Mouse (Mus musculus) R1 (cell line): ENCODE data around the gene Klhl8.

ENCODE experiments used
- DNase-seq: peaks from one replicate; pipeline ENCODE4 v3.0.0-alpha.2; 2018; ENCODE audit warnings: low read depth, low spot score

Klhl8 gene

DNA sequence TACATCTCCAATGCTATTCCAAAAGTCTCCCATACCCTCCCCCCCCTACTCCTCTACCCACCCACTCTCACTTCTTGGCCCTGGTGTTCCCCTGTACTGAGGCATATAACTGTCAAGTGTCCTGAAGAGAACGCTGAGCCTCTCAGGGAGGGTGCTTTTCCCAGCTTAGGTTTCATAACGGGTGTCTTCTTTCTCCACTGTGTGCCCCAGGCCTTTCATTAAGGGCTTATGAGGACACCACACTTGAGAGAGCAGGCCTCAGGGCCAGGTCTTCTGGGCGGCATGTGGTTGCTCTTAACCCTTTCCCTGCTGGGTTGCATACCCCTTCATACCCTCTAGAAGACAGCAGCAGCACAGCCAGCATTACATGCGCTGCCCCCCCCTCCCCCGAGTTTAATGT, 64.5 kb downstream of the Klhl8 start:
- no peak for DNase-seq

DNA sequence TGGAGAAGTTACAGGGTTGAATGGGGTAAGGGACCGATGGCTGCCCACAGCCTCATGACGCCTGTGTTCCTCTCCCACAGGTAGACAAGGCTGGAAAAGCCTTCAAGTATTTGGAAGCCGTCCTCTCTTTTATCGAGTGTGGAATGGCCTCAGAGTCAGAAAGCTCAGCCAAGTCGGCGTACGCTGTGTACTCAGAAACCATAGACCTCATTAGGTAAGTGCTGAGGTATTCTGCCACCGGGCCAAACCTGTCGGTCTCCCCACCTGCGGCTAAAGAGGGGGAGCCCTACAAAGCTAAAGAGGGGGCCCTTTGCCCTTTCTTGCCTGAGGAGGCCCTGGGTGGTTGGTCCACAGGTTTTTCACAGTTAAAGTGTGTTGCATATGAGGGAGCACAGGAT, 64.9 kb downstream of the Klhl8 start:
- no peak for DNase-seq

DNA sequence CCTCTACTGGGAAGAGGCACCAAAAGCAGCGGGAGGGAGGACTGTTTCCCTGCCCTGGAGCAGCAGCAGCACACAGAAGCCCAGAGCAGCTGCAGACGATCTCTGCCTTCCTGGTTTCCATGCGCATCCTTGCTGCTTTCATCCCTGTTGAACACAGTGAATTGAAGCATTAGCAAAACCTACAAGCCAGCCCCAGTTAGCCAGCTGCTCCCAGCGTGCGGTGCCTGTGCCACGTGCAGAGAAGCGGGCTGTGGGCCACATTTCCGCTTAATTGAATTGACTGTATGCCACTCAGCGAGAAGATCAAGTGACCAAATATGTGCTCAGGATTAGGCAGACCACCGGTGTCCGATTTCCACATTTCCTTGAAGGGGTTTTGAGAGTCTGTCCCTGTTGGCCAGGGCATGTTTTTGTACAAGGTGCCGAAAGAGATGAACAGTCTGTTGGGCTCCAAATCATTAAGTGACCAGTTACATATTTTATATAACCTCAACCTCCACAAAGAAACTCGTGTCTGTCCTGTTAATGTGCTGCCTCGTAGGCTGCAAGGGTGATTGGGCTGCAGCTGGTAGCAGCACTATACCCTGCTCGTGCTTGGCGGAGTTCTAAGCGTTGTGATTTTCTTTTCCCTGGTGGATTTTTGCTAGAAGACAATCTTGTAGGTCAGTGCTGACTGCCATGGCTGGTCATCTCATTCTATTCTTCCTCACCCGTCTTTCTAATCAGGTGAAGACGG, 65.5 kb downstream of the Klhl8 start:
- no peak for DNase-seq

DNA sequence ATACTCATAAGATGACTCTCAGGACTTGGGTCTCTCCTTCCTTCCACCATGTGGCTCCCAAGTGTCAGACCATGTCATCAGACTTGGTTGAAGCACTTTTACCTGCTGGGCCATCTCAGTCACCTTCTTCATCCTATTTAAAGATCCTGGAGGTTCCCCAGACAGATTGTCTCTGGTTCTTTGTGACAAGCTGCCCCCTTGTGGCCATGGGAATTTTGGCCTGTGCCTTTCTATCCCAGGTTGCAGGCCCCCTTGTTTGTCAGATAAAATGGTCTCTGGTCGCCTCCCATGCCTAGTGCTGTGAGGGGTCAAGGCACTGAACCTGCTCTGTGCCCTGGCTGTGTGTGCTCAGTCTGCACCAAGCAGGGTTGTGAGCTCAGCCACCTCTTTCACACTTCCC, 67.1 kb downstream of the Klhl8 start:
- DNase-seq: peak; percentile 71

DNA sequence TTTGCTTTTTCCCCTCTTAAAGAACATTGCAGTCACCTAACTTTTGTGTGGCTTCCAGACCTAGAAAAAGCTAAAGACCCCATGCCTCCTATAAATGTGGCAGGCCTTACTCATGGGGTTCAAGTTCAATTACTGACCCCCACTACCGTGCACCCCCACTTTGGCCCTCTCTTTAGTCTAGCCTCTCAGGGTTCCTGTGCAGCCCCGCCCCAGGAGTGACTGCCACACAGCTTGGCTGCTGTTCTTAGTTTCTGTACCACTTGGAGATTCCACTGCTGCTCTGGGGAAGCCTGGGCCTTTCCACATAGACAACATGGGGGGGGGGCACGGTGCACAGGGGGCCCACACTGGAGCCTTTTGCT, 71.8 kb downstream of the Klhl8 start:
- DNase-seq: no peak

DNA sequence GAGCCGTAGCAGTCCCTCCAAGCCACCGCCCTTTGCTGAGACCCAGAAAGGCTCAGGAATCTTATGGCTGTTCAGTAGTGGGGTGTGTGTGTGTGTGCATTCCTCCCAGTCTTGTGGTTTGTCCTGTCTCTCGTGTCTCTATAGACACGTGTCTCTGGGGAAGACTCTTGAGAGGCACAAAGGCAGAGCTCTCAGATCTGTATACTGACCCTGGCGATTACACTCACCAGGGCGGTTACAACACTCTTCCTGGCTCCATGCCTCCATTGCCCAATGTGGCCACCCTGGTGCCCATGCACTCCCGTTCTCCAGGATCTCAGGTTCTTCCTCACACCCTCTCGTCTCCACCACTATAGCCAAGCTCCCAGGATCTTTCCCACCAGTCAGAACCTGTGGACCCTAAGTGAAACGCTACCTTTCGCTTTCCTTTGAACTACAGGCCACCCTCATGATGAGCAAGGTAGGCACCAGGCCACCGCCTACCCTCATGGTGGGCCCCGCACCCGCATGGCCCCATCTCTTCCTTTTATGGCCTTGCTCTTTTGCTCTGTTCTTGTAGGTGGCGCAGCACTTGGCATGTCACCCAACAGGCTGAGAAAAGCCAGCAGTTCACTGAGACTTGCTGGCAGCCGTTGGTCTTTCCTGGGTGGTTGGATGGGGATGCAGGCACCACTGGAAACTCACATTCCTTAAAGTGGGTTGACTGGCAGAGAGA, 72.4 kb downstream of the Klhl8 start:
- DNase-seq: peak; percentile 66

DNA sequence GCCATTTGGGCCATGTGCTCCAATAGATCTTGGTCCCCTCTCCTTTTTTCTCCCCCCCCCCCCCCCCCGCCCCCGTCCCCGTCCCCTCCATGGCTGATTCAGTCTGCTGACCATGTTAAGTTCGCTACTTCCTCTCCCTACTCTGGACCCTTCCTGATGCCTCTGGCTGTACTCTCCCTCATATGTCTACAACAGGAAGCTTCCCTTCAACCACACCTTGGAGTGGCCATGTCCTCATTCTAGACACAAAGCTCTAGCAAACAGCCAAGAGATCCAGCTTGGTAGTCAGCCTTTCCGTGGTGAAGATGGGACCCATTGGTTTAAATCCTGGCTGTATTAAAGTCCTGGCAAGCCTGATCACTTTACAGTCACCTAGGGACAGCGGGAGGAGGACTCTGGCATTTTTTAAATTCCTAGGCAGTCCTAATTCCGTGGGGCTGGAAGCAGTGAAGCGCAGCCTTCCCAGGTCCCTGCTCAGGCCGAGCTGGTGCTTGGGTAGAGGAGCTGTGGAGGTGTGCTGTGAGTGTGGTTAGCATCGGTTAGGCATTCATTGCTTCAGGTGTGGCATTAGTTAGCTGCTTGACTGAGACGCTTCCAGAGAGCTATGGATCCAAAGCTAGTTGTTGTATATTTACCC, 74.8 kb downstream of the Klhl8 start:
- DNase-seq: peak; percentile 53

DNA sequence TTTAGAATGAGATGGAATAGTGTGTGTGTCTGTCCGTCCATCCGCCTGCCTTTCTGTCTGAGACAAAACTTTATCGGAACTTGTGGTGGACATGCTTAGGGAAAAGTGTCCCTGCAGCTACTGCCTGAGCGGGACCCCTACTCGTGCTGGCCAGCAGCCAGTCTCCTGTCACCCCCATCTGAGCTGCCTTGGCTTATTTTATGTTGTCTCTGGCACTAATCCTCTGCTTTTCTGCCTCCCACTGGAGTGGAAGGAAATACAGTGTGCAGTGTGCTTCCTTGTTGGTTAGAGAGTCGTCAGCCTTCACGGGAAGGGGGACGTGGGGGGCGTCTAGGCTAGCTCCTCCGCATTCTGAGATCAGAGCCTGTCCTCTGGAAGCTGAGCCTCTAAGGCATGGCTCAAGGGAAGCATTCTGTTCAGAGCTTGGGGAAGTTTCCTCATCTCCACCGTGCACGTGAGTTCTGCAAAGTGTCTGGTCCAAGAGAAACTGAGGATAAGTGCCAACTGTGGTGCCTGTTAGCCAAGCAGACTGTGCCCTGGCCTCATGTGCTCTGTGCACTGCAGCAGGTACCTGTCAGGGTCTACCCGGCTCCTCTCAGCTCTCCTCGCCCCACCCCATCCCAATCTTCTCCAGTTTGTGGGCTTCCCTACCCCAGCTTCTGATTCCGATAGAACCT, 75.5 kb downstream of the Klhl8 start:
- no peak for DNase-seq

DNA sequence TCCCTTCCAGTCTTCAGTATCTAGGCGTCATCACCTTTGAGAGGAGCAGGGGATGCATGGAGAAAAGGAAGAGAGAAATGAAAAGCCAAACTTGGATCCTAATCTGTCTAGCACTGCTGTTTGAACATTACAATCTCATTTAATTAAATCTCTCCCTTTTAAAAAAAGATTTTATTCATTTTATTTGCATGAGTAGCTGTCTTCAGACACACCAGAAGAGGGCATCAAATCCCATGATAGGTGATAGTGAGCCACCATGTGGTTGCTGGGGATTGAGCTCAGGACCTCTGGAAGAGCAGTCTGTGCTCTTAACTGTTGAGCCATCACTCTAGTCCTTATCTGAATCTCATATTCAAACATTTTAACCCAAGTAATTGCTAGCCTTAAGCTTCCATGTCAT, 80.2 kb downstream of the Klhl8 start:
- no peak for DNase-seq

DNA sequence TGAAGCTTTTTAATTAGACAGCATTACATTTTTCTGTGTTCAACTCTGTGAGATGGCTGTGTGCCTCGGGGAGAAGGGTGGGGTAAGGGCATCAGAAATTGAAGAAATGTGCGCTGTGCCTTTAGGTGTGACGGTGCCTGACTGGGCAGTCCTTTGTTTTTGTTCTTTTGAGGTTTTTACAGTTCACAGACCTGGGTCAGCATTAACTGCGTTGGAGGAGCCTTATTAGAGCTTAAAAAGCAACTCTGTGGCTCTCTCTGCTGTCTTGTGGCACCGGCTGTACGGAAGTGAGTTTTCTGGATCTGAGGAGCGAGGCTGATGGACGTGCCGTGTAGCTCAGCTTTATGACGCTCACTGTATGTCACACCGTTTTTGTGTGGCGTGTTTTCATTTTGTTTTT, 81.9 kb downstream of the Klhl8 start:
- DNase-seq: no peak

DNA sequence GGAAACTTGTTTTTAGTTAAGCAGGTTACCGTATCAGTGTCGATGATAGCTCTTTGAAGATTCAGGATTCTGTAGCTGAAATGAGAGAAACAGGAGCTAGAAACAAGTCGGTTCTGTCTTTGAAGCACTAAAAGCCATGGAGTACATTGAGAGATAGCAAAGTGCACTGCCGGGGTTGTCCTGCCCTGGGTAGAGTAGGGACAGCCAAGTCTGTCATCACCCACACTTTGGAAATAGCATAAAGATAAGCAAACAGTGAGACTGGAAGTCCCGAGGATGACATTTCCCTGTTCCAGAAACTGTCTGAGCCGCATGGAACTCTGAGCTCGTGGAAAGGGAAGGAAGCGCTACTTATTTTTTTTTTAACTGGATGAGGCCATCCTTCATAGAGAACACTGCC, 82.3 kb downstream of the Klhl8 start:
- DNase-seq: no peak

DNA sequence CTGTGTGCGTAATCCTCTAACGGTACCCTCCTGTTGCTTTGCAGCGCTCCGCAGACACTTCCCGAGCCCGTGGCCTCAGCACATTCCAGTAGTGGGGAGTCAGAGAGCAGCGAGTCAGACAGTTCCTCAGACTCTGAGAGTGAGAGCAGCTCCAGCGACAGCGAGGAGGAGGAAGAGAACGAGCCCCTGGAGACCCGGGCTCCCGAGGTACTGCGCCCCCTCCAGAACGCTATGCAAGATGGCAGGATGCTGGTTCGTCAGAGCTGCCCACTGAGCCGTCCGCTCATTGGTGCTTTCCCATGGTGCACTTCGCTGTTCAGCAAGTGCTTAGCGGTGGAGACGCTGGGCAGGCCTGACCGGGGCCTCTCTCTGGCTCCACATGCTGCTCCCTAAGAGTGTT, 82.8 kb downstream of the Klhl8 start:
- peak; percentile 76 for DNase-seq

DNA sequence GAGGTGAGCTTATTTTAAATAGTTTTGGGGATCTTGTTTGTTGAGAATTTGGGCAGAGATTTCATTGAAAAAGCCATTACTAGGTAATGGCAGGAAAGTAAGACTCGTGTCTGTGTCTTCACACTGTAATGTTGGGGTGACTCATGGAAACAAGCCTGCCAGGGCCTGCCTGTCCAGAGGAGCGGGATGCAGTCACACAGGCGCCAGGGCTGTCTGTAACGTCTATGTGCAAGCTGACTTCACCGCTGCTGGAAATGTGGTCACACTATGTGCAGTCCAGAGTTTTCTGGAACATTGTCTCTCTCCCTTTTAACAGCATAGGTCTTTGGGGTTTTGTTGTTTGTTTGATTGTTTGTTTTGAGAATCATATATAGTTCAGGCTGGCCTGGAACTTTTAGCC, 88.1 kb downstream of the Klhl8 start:
- no peak for DNase-seq

DNA sequence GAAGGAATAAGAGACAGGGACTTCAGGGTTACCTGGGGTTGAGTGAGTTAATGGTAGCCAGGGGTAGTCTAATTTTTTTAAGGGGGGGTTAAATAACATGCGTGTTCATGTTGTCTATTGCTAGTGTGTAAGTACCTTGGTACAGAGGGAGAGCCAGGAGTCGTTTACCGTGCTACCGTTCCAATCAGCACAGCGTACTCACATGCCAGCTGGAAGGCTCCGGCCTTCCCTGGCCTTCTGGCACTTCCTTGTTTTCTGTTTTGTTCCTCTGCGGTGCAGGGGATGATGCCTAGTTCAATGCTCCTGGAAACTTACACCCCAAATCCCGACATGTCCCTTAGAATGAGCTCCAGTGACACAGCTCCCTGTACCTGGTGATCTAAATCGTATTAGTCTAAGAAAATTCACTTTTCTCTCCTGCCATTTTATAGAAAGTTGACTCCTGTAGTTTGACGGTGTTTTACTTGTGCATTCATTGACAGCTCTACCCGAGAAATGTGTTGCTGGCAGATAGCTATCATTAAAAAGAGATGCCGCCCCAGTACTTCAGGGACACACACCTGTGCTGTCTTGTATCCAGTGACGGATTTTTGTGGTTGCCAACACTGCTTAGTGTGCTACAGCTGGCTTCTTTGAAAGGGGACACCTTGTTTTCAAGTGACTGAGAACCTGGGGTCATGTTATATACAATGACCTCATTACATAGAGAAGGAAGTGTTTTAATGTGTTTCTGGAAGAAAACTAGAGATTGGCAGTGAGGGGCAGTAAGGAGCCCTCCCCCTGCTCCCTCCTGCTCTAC, 89.4 kb downstream of the Klhl8 start:
- no peak for DNase-seq

DNA sequence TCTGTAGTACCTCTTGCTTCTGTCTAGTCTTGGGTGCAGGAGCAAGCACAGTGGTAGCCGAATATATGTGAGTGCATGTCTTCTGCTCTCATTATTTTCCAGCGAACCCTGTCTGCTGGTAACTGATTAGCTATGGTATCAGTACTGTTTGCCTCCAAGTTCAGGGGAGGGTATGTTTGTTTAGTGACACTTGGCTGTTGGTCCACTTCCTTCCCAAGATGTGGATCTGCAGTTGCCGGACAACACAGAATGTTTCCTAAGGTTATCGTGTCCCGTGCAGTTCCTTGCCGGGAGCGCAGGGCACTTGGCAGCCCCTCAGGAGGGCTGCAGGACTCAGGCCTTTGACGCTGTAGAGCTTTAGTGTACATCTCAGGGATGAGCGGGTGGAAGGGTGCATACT, 90.0 kb downstream of the Klhl8 start:
- DNase-seq: no peak

DNA sequence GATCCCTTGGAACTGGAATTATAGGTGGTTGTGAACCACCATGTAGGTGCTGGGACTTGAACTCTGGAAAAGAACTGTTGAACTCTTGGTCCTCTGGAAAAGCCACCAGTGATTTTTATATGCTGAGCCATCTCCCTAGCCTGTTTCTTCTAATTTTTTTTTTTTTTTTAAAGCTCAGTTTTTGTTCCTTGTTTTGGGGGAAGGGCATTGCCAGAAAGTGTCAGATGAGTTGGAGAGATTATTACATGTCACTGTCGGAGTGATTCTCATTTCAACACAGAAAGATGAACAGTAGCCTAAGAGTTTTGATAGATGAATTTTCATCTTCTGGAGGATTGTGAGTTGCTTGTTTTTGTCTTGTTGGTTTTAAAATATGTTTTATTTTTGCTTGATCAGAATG, 91.4 kb downstream of the Klhl8 start:
- no peak for DNase-seq

DNA sequence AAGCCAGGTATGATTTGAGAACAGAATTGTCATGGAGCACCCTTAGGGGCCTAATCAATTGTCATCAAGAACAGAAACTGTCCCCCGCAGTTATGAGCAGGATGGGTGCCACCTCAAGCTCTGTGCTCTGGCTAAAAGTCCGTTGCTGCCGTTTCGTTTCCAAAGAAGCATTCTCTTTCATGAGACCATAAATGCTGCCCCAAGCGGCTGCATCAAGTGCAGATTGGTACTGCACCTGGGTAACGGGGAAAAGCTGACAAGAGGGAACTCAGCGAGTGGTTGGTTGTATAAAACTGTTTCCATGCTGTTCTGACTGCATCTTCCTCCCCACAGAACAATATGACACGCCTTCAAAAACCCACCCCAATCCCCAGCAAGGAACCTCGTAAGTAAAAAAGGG, 92.5 kb downstream of the Klhl8 start:
- DNase-seq: no peak

DNA sequence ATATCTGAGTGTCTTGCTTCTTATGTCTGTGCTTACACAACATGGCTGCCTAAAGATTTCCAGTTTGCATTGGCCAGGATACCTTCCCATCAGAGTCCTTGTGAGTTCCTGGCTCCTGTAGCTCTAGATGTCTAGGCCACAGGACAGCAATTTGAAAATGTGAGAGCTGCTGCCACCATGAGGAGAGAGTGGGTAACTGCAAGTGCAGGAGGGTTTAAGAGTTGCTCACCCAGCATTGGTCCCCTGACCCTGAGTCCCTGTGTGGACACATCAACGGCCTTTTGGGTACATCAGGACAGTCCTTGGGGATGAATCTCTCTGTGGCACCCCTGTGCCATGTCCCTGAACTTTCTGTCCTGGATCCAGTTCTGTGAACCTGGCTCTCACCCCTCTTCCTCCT, 93.3 kb downstream of the Klhl8 start:
- peak; percentile 90 for DNase-seq

DNA sequence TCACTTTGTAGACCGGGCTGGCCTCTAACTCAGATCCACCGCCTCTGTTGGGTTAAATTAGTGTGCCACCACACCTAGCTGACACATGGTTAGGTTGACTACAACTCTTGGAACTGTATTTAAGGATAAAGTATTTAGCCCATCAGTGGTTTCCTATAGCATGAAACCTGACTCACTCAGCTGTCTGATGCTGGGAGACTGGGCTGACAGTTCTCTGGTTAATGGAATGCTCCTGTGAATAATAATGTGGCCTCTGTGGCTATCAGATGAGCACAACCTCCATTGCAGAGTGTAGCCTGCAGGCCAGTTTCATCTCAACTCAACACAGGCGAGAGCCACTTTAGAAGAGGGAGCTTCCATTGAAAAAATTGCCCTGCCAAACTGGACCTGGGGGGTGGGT, 94.3 kb downstream of the Klhl8 start:
- DNase-seq: no peak

DNA sequence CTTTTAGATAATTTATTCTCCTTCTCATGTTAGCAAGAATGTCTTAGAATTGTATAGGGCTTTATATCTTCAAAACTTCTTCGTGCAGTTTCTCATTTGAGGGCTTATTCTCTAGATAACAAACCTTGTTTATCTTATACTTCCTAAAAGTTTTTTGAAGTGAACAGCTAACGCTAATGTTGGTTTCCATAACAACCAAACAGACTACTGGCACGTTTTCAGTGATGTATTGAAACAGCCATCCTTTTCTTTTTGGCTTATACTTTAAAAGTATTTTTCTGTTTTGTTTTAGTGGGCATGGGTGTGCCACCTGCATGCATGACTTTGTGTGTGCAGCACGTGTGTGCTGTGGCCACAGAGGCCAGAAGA, 95.8 kb downstream of the Klhl8 start:
- no peak for DNase-seq

DNA sequence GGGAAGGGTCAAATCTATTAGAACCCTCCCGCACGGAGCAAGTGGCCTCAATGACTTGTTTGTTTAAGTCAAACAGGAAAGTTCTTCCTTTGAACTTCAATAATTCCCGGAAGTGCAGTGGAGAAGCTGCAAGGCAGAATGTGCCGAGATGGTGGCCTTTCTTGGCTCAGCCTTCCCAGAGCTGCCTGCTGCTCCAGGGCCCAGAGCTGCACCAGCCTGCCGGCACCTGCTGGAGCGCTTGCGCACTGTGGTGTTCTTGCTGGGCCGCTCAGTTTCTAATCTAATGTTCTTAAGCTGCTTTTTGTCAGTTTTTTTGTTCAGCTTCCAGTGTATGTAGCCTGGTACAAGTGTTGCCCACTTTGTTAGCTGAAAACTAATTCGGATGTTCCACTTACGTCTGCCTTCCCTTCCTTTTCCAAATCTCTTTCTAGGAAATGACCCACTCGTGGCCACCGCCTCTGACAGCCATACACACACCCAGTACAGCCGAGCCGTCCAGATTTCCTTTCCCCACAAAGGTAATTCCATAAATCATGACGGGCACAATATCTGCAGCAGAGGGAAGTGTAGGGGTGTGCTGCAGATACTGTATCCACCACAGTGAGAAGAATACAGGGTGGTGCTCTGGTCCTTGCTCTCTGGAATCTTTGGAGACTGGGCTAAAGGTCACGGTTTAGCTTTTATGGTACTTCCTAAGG, 96.4 kb downstream of the Klhl8 start:
- DNase-seq: peak; percentile 46
